Mouse (Mus musculus) myocyte (in vitro differentiated cells): ENCODE data around the gene Ptrh1.

Experiments
- CEBPB ChIP-seq: IDR thresholded peaks from 2 replicates; pipeline ENCODE4 v1.6.1; 2011; ENCODE audit warnings: mild to moderate bottlenecking, moderate library complexity; ENCODE audit not compliant: poor library complexity, insufficient read depth, severe bottlenecking
- E2F4 ChIP-seq: IDR thresholded peaks from one replicate; pipeline ENCODE4 v1.6.1; 2011; ENCODE audit warnings: mild to moderate bottlenecking, control low read depth, moderate library complexity; ENCODE audit not compliant: insufficient read depth
- MYOD1 ChIP-seq, 3 experiments: IDR thresholded peaks; one replicate each; pipeline ENCODE4 v1.6.1; 2011; ENCODE audit warnings: control low read depth in 2 of 3, low read depth in 2 of 3, mild to moderate bottlenecking in 2 of 3, moderate library complexity in 1 of 3; ENCODE audit not compliant: insufficient read length in 2 of 3, control insufficient read depth in 1 of 3
- POLR2A ChIP-seq: IDR thresholded peaks from one replicate; pipeline ENCODE4 v1.6.1; 2011; ENCODE audit warnings: low read depth, mild to moderate bottlenecking, control low read depth, moderate library complexity; ENCODE audit not compliant: insufficient read length
- REST ChIP-seq: IDR thresholded peaks from one replicate; pipeline ENCODE4 v1.6.1; 2011; ENCODE audit warnings: mild to moderate bottlenecking, control low read depth, moderate library complexity; ENCODE audit not compliant: insufficient read depth, insufficient read length
- USF1 ChIP-seq: IDR thresholded peaks from one replicate; pipeline ENCODE4 v1.6.1; 2011; ENCODE audit warnings: low read depth, mild to moderate bottlenecking, control low read depth, moderate library complexity

DNA sequence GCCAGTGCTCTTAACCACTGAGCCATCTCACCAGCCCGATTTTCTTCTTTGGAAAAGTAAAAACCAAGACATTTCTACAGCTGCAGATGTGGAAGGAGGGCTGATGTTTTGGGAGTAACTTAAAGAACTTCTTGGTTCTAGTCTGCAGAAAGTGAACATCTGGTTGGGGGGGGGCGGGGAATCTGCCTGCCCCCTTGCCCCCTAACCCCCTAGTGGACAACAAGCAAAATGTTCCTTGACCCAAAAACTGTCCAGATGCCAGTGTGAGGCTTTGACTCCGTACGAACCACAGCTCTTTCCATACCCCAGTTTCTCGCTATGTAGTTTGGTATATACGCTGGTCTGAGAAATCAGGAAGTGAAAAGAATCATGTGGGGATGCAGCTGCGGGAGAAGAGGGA, 25.4 kb upstream of the Ptrh1 start:
- no peak for TF ChIP-seq POLR2A
- no peak for TF ChIP-seq USF1
- no peak for TF ChIP-seq MYOD1 (IDR thresholded peaks at IDR 0.05; ENCODE audit: control insufficient read depth in 1 of 3, insufficient read length in 2 of 3, low read depth in 2 of 3)
- no peak for TF ChIP-seq REST
- no peak for TF ChIP-seq E2F4
- no peak for TF ChIP-seq CEBPB
